Mouse (Mus musculus) ZHBTc4 (cell line): ENCODE results near the gene Adamts15.

ENCODE experiments used
- DNase-seq: peaks from one replicate; pipeline ENCODE4 v3.0.0-alpha.2; 2011; ENCODE audit warnings: low read depth, low spot score

Gene Adamts15

DNA sequence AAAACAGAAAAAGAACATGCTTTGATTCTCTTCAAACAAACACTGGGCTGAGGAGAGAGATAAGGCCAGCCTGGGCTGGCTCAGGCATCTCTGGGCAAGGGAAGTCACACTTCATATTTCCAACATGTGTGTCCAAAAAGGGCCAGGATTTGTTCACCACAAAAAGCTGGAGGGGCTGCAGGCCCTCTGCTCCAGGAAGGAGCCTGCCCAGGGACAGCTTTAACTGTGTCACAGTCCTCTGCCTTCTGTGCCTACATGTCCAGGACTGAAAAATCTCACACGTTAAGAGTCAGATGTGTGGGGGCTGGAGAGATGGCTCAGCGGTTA, 42.3 kb downstream of the Adamts15 start:
- no peak for DNase-seq

DNA sequence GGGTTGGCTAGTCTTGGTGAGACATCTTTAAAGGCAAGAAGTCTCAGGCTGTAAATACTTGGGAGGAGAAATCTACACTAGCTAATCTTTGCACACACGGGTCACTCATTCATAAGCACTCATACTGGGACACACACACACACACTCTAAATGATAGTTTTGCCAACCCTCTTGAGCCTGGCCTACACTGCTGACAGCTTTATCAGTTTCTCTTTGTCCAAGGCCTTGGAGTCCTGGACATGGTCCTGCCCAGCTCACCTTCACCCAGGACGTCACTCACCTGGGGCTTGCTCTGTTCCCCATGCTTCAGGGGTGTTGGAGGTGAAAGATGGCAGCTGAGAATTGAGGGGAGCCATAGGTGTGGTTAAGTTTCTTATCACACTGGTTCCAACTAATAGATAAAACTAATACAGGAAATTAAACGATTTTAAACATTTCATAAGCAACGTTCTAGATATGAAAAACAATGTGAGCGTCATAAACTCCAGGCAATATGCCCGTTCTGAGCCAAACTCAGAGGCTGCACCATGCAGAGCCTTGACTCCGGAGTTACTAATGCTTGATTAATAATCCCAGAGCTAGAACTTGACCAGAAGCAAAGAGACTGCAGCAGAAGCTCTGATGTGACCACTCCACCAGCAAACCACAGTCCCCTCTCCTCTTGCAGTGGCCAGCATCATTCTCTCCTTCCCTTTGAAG, 42.9 kb downstream of the Adamts15 start:
- no peak for DNase-seq

DNA sequence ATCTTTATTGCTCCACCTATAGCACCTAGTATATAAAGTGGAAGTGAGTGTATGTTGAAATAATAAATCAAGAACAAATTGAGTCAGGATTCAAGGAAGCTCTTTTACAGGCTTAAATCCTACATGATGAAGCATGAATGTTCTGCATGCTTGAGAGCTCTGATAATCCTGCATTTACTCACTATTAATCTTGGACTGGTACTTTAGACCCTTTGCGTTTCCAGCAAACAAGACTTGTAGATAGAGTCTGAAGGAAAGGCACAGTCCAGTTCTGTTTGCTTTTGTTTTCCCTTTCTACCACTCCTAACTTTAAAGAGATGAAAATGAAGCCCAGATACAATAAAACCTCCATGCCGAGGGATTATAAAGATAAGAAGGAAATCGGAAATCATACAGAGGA, 45.7 kb downstream of the Adamts15 start:
- no peak for DNase-seq

DNA sequence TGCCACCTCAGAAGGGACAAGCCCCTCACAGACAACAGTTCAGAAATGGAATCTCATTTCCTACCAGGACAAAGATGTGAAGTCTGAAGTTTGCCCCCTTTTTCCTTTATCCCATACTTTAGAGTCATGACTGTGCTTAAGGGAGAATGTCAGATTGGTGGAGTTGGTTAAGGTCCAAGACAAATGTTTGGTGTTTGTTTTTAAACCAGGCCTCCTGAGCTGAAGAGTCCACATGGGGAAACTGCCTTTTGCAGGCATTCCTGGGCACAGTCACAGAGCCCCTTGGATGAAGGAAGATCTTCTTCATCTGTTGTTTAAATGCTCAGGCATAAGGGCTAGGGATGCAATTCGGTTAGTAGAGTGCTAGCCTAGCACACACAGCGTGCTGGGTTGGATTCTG, 66.4 kb downstream of the Adamts15 start:
- no peak for DNase-seq

GRCm38 (mm10) chr9:30851841-30852240, 70.4 kb downstream of the Adamts15 start:
- no peak for DNase-seq

GRCm38 (mm10) chr9:30849951-30850350, 72.3 kb downstream of the Adamts15 start:
- DNase-seq = no peak

DNA sequence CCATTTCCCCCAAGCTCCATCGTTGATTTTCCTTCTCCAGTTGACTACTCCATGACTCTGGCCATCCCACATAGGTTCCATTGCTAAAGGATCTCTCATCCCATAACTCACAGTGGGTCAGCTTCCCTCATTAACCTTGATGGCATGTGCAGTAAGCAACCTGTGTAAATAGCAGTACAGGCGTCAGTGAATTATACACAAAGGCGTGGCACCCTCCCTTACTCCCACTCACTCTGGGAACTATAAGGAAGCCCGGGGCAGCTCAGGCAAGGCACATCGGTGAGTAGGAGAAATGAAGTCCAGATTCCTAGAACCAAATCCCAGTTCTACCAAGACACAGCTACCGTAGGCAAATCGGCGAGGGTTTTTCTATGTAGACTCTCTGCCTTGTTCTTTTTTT, 72.8 kb downstream of the Adamts15 start:
- no peak for DNase-seq
